Mouse (Mus musculus) bone marrow macrophage, adult 2 months (primary cell): ENCODE measurements around the gene Cyp46a1.

Experiments used
- CTCF ChIP-seq: IDR thresholded peaks from 2 replicates; pipeline ENCODE4 v1.5.1; 2012; ENCODE audit warnings: low read depth, mild to moderate bottlenecking, low read length, moderate library complexity
- POLR2A ChIP-seq: IDR thresholded peaks from 2 replicates; pipeline ENCODE4 v1.6.1; 2012; ENCODE audit warnings: mild to moderate bottlenecking, low read depth, low read length, borderline replicate concordance

DNA sequence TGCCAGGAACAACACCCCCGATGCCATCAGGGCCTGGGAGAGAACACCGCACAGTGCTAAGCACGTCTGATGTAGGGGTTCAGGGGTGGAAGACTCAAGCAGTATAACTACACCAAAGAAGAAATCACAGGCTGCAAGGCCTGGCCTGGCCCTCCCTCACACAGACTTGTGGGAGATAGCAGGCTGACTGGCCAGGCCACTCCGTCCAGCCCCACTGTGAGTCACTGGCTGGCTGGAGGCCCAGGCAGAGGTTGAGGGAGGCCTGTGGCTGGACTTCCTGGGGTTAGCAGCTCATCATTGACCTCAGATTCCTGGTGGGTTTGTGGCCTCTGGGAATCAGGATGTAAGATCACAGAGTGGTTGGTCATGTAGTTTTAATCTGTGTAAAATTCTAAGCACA lies 59.5 kb downstream of the Cyp46a1 start:
- TF ChIP-seq CTCF (no peak), POLR2A (no peak)
